Mouse (Mus musculus): ENCODE measurements at regions not wholly inside any gene's neighbourhood (a gene's known extent, or its start where the extent isn't known, plus 50 kb on each side); places are given as distances from the start of the nearest gene placed in this dataset.

GRCm38 (mm10) chr7:40433906-40434305 lies 464.2 kb upstream of the Vstm2b start:
- DNase-seq, result peak; percentile 35 to 48

DNA sequence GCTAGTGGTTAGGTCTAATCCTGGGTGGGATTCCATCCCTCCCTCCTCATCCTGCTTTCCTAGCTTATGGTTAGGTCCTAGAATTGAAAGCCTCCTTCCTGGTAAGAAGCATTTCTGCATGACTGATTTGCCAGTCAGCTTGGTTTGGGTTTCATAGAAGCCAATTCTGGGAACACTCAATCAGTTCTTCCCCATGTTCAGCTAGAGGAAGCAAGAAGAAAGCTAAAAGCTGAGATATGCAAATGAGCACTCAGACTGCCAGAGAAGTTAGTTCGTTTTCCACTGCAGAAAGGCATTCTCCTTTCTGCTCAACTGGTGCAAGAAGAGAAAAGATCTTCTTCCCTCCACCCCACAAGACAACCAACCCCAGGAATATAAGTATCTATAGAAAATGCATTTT lies 457.0 kb upstream of the Vstm2b start:
- no peak for DNase-seq

GRCm38 (mm10) chr7:40441786-40442185 lies 456.3 kb upstream of the Vstm2b start:
- no peak for DNase-seq

- DNase-seq, result no peak
Observed at GRCm38 (mm10) chr7:40466382-40466781, 431.7 kb upstream of the Vstm2b start.

DNA sequence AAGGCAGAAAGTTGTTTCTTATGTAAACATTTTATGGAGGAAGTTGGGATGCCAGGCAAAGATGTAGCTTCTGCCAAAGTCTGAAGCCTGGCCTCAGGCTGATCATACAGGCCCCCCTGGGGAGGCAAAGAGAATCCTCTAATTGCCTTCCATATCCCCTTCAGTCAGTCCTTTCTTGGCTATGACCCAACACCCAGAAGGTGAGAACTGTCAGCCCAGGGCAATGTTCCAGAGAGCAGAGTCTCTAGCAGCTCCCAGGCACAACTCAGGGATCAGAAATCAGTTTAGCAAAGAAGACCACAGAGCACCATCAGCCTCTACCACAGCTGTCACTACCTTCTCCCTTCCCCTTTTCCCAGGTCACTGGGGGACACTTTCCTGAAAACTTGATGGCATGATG lies 410.9 kb upstream of the Vstm2b start:
- DNase-seq, result peak in 1 of 2 experiments; percentile 9

- no peak for DNase-seq
Observed at GRCm38 (mm10) chr7:40522703-40523267, 375.3 kb upstream of the Vstm2b start.

DNA sequence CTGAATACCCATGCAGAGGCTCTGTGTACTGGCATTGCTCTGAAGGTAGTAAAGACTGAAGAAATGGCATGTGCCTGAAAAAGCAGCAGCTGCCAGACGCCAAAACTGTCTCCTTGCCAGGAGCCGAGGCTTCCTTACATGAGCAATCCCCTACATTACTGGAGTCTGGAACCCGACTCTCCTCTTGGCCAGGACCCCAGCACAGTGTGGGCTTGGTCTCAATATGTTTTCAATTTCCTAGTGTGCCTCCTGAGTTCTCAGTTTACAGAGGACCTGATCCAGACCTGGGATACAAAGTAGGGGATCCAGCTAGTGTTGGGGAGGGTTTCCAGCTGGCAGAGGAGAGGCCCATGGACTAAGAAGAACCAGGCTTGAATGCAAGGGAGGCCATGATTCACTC lies 361.5 kb upstream of the Vstm2b start:
- no peak for DNase-seq

GRCm38 (mm10) chr7:40537621-40538020 lies 360.5 kb upstream of the Vstm2b start:
- DNase-seq, result no peak

GRCm38 (mm10) chr7:40539789-40540188 lies 358.3 kb upstream of the Vstm2b start:
- DNase-seq, result no peak

- no peak for DNase-seq
Observed at GRCm38 (mm10) chr7:40541283-40541682, 356.8 kb upstream of the Vstm2b start.

DNA sequence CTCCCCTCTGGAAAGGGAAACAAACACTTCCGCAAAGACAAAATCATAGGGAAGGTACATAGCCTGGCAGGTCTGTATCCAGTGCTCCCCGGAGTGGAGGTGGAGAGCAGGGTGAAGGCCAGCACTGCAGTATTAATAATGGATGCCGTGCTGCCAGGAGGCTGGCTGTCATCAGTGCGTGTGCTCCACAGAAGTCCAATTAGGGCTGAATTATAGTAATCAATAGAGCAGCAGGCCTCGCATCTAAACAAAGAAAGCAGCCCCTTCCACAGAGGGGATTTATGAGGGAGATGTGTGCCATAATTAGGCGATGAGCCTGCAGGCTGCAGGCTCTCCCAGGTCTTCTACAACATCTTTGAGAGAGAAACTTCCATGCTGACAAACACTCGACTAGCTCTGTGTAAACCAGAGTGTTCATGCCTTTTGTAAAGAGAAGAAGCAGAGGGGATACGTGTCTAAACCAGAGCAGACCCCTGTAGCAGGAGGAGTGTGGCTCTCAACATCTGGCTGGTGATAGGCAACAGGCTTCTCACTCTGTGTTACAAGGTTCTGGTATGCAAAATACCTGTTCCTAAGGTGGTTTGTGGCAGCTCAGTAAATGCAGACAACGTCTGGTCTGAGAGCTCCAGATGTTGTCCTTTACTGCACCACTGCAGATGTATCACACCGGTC lies 334.5 kb upstream of the Vstm2b start:
- no peak for DNase-seq

GRCm38 (mm10) chr7:40575971-40576370 lies 322.2 kb upstream of the Vstm2b start:
- DNase-seq, result no peak

- DNase-seq, result no peak
Observed at GRCm38 (mm10) chr7:40577365-40577764, 320.8 kb upstream of the Vstm2b start.

DNA sequence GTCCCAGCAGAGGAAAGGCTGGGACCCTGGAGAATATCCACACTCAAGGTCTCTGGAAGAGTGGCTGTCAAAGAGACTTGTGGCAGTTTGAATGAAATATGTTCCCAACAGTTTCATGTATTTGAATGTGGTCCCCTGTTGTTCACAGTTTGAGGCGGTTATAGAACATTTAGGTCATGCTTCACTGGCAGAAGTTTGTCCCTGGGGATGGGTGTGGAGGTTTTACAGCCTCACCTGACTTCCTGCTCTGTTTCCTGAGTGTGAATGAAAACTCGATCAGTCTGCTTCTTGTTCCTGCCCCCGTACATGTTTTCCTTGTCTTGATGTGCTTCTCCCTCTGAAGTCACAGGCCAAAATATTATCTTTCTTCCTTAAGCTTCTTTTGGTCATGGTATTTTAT lies 277.4 kb upstream of the Vstm2b start:
- no peak for DNase-seq

DNA sequence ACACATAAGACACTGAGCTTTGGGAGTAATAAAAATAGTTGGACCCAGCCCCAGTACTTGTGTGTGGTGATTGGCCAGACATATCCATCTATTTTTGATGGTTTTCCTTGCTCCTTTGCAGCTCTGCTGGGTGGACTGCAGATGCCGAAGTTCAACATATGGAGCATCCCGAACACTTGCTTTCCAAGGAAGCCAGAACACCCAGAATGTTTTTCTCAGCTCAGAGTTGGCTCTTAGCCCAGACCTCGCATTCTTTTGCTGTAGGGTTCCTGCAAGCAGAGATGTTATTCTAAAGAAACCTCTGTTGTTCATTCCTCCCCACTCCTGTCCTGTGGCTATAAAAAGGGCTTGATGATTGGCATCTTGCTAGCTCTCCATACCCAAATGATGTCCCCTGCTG lies 275.3 kb upstream of the Vstm2b start:
- DNase-seq, result peak; percentile 54 to 58

GRCm38 (mm10) chr7:40623286-40623685 lies 274.8 kb upstream of the Vstm2b start:
- DNase-seq, result no peak

DNA sequence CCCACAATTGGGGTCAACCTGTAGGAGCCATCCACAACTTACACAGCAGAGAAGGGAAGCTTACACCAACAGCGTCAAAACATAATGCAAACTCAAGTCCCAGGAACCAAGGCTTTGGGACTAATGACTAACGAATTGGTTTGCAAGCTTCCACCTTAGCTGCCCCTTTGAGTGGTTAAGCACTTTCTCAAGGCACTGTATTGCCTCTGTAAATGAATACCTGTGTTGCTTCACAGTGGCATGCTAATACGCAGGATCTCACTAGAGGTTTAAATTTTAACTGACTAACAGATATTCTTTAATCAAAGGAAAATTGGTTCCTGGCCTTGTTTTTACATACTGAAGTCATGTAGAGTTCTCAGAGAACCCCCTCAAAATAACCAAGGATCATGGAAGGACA lies 261.8 kb upstream of the Vstm2b start:
- peak; percentile 35 to 62 for DNase-seq

- peak in 1 of 2 experiments; percentile 21 for DNase-seq
Observed at GRCm38 (mm10) chr7:40654982-40655381, 243.1 kb upstream of the Vstm2b start.

DNA sequence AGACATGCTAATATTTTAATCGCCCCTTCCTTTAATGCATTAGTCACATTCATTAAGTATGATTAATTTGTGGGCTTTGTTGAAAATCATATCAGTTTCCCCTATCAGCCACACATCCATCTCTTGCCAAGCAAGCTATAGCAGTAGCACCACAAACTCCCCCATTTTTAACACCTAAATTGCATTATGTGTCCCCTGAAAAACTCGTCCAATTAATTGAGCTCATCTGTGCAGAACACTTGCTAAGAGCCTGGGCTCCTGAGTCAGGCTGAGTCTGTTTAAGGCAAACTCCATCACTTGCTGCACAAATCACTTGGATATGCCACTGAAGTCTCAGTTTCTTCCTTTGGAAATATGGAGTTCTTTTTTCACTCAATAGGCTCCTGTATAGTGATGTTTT lies 242.7 kb upstream of the Vstm2b start:
- no peak for DNase-seq

DNA sequence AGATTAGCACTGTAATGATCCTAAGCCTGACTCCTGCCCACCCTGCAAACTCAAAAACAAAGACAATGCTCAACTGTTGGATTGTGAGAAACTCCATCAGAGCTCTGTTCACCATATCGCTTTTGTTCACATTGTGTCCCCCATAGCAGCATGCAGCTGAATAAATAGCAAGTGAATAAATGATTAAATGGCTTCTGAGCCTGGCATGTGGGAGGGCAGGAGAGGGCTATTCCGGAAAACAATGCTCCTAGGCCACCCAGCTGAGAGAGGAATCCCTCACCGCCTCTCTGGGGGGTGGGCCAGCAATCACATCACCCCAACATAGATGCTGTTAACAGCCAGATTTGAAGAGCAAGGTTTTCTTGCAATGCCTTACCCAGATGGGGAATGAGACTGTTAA lies 238.5 kb upstream of the Vstm2b start:
- DNase-seq, result no peak

GRCm38 (mm10) chr7:40663781-40664180 lies 234.3 kb upstream of the Vstm2b start:
- DNase-seq, result no peak

DNA sequence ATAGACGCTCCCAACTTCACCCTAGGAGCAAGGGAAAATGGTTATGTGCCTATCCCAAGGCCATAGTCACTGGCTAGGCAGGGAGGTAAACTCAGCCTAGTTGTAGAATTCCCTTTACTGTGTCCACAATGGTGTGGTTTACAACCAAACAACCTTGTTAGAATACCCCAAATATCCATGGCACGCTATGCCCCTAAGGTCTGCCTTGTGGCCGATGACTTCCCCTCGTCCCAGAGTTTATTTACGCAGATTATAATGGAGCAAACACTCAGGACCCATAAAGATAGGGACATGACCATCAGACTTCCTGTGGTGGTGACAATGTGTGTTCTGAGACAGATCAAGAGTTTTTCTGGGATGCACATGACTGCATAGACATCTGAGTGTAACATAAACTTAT lies 231.5 kb upstream of the Vstm2b start:
- DNase-seq, result no peak

GRCm38 (mm10) chr7:40670401-40670800 lies 227.7 kb upstream of the Vstm2b start:
- DNase-seq, result peak; percentile 30 to 39

DNA sequence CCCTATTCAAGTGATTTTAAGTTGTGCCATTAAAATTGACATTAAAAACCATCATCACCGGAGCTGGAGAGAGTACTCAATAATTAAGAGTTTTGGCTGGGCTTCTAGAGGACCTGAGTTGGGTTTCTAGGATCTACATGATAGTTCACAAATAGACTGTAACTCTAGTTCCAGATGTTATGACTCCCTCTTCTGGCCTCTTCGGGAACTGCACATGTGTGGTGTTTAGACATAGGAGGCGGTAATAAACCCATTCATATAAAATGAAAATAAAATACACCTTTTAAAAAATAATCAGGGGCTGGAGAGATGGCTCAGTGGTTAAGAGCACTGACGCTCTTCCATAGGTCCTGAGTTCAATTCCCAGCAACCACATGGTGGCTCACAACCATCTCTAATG lies 227.1 kb upstream of the Vstm2b start:
- peak in 1 of 2 experiments; percentile 71 for DNase-seq

DNA sequence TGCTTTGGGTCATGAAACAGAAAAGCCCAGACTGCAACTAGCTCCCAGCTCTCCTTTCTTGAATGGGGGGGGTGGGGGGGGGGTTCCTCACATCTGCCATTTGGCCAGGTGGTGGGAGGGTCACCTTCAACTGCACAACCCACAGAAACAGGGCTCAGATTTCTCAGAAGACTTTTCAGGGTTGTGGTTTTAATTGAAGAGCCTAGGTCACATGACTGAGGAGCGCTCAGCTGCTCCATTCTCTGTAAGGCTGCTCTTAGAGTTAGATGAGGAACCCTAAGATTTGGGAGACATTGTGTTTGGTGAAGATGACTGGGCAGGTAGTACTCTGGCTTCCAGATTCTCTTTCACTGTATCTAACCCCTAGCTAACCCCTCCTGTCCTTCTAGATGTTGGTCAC lies 225.8 kb upstream of the Vstm2b start:
- no peak for DNase-seq
